Mouse (Mus musculus) heart, embryonic 15.5 days (tissue): ENCODE results near the gene Cygb. TPM values are rescaled to one million over a fixed set of nuclear protein-coding genes. Genes with fewer than 3 reads are reported as not detected.

Source experiments
- ATAC-seq: fragments of 200-750 bp; cut with Nextera tagmentation; replicated peaks from 2 replicates; pipeline ENCODE4 v1.8.0; 2017; ENCODE audit warnings: low read depth, moderate TSS enrichment; ENCODE audit not compliant: insufficient number of reproducible peaks, insufficient read depth, low FRiP score
- H3K27ac ChIP-seq: fragments of 300-500 bp; sonication (generic); 2 replicates; pipeline ENCODE4 v1.5.1; 2015; ENCODE audit warnings: mild to moderate bottlenecking, inconsistent platforms
- H3K27me3 ChIP-seq: fragments of 300-500 bp; sonication (generic); 2 replicates; pipeline ENCODE4 v1.6.1; 2015; ENCODE audit warnings: inconsistent platforms
- H3K36me3 ChIP-seq: fragments of 300-500 bp; sonication (generic); 2 replicates; pipeline ENCODE4 v1.6.1; 2015; ENCODE audit warnings: mild to moderate bottlenecking, inconsistent platforms
- H3K4me1 ChIP-seq: fragments of 300-500 bp; sonication (generic); replicated peaks from 2 replicates; pipeline ENCODE4 v1.6.1; 2015; ENCODE audit warnings: inconsistent platforms
- H3K4me2 ChIP-seq: fragments of 300-500 bp; sonication (generic); 2 replicates; pipeline ENCODE4 v1.6.1; 2015; ENCODE audit warnings: inconsistent platforms, mild to moderate bottlenecking, moderate library complexity
- H3K4me3 ChIP-seq: fragments of 300-500 bp; sonication (generic); 2 replicates; pipeline ENCODE4 v1.5.1; 2015; ENCODE audit warnings: mild to moderate bottlenecking, inconsistent platforms
- H3K9ac ChIP-seq: fragments of 300-500 bp; sonication (generic); 2 replicates; pipeline ENCODE4 v1.6.1; 2015; ENCODE audit warnings: mild to moderate bottlenecking, inconsistent platforms
- H3K9me3 ChIP-seq: fragments of 300-500 bp; sonication (generic); replicated peaks from 2 replicates; pipeline ENCODE4 v1.6.1; 2016; ENCODE audit warnings: inconsistent platforms
- whole genome bisulfite sequencing: fragments of 180-500 bp; shearing (Covaris S2); methylation state at CpG from one replicate; pipeline ENCODE4 v1.1.7; 2015; ENCODE audit warnings: mixed read lengths; 5-methylcytosine and 5-hydroxymethylcytosine counted together
- polyA plus RNA-seq: library from polyadenylated mRNA; unstranded; fragments of >200 nt; fragmentation: Nextera tagmentation; extraction: Ambion mirVana; gene quantifications from 2 replicates; pipeline ENCODE4 v1.2.1, GENCODE M21; 2015

Cygb gene
- polyA plus RNA-seq, 1 experiment from 2014 or later: 9.1 TPM

- Histone ChIP-seq H3K27me3 (peaks cover 8% of the 10 kb centered on the region; the same call in 1 of the 2 replicates), H3K9ac (no peak overlapping the region), H3K4me3 (no peak overlapping the region), H3K27ac (no peak overlapping the region), H3K36me3 (no peaks in the 10 kb centered on the region), H3K9me3 (no peaks in the 10 kb centered on the region), H3K4me1 (peaks cover 38% of the 10 kb centered on the region), H3K4me2 (no peak overlapping the region)
- ATAC-seq: no peak
- WGBS: 56% methylated on average over 9 of the region's 9 CpGs
Observed at GRCm38 (mm10) chr11:116666566-116666965, 12.5 kb upstream of the Cygb start.

- peaks cover 41% of the 10 kb centered on the region for H3K4me1 ChIP-seq
- no peaks in the 10 kb centered on the region for H3K36me3 ChIP-seq
- H3K4me2 ChIP-seq: no peak overlapping the region
- H3K27me3 ChIP-seq: peaks cover 8% of the 10 kb centered on the region; the same call in 1 of the 2 replicates
- no peak overlapping the region for H3K27ac ChIP-seq
- 72% methylated on average over 10 of the region's 10 CpGs for WGBS
- no peak overlapping the region for H3K4me3 ChIP-seq
- ATAC-seq: no peak
- no peaks in the 10 kb centered on the region for H3K9me3 ChIP-seq
- H3K9ac ChIP-seq: no peak overlapping the region
Observed at GRCm38 (mm10) chr11:116665289-116665688, 11.2 kb upstream of the Cygb start.

GRCm38 (mm10) chr11:116661948-116662377 is 7.8 kb upstream of the Cygb start:
- Histone ChIP-seq H3K27me3 (peaks cover 8% of the 10 kb centered on the region; the same call in 1 of the 2 replicates), H3K36me3 (no peaks in the 10 kb centered on the region), H3K4me2 (no peak overlapping the region), H3K27ac (peak overlapping the region; percentile 5; the same call in 1 of the 2 replicates), H3K9me3 (no peaks in the 10 kb centered on the region), H3K4me1 (peaks cover 52% of the 10 kb centered on the region), H3K4me3 (no peak overlapping the region), H3K9ac (no peak overlapping the region)
- ATAC-seq: no peak
- 38% methylated on average over 7 of the region's 8 CpGs for WGBS

GRCm38 (mm10) chr11:116661291-116661947 is 7.3 kb upstream of the Cygb start:
- H3K4me2 ChIP-seq: no peak overlapping the region
- H3K9me3 ChIP-seq: no peaks in the 10 kb centered on the region
- no peak overlapping the region for H3K4me3 ChIP-seq
- 26% methylated on average over 13 of the region's 13 CpGs for WGBS
- H3K27me3 ChIP-seq: peaks cover 8% of the 10 kb centered on the region; the same call in 1 of the 2 replicates
- H3K9ac ChIP-seq: no peak overlapping the region
- peaks cover 57% of the 10 kb centered on the region for H3K4me1 ChIP-seq
- no peaks in the 10 kb centered on the region for H3K36me3 ChIP-seq
- ATAC-seq: no peak
- H3K27ac ChIP-seq: no peak overlapping the region

GRCm38 (mm10) chr11:116660181-116660580 is 6.1 kb upstream of the Cygb start:
- no peak overlapping the region for H3K9ac ChIP-seq
- no peak overlapping the region for H3K4me3 ChIP-seq
- no peak for ATAC-seq
- H3K4me2 ChIP-seq: no peak overlapping the region
- WGBS: 41% methylated on average over 9 of the region's 9 CpGs
- H3K27ac ChIP-seq: no peak overlapping the region
- no peaks in the 10 kb centered on the region for H3K36me3 ChIP-seq
- peaks cover 11% of the 10 kb centered on the region; the same call in 1 of the 2 replicates for H3K27me3 ChIP-seq
- no peaks in the 10 kb centered on the region for H3K9me3 ChIP-seq
- H3K4me1 ChIP-seq: peaks cover 61% of the 10 kb centered on the region

GRCm38 (mm10) chr11:116659027-116659621 is 5.0 kb upstream of the Cygb start:
- Histone ChIP-seq H3K9ac (no peak overlapping the region), H3K36me3 (no peaks in the 10 kb centered on the region), H3K4me1 (peaks cover 65% of the 10 kb centered on the region), H3K9me3 (no peaks in the 10 kb centered on the region), H3K4me3 (no peak overlapping the region), H3K27ac (no peak overlapping the region), H3K4me2 (no peak overlapping the region), H3K27me3 (peaks cover 21% of the 10 kb centered on the region)
- WGBS: 75% methylated on average over 15 of the region's 15 CpGs
- no peak for ATAC-seq

- peaks cover 30% of the 10 kb centered on the region for H3K27me3 ChIP-seq
- no peak for ATAC-seq
- peak overlapping the region; percentile 61 for H3K4me2 ChIP-seq
- H3K36me3 ChIP-seq: no peaks in the 10 kb centered on the region
- peak overlapping the region; percentile 89 for H3K27ac ChIP-seq
- H3K9me3 ChIP-seq: no peaks in the 10 kb centered on the region
- H3K4me3 ChIP-seq: no peak overlapping the region
- 62% methylated on average over 10 of the region's 10 CpGs for WGBS
- no peak overlapping the region for H3K9ac ChIP-seq
- peaks cover 70% of the 10 kb centered on the region for H3K4me1 ChIP-seq
Observed at GRCm38 (mm10) chr11:116658238-116658637, 4.1 kb upstream of the Cygb start.

- peaks cover 28% of the 10 kb centered on the region for H3K27me3 ChIP-seq
- ATAC-seq: peak; percentile 88
- H3K36me3 ChIP-seq: no peaks in the 10 kb centered on the region
Observed at GRCm38 (mm10) chr11:116657311-116658223, 3.5 kb upstream of the Cygb start.

GRCm38 (mm10) chr11:116656348-116657191 is 2.5 kb upstream of the Cygb start:
- peaks cover 37% of the 10 kb centered on the region for H3K27me3 ChIP-seq
- H3K27ac ChIP-seq: peak overlapping the region; percentile 89
- no peaks in the 10 kb centered on the region for H3K36me3 ChIP-seq
- ATAC-seq: no peak
- peaks cover 54% of the 10 kb centered on the region for H3K4me1 ChIP-seq
- H3K9me3 ChIP-seq: no peaks in the 10 kb centered on the region
- 43% methylated on average over 16 of the region's 16 CpGs for WGBS
- H3K9ac ChIP-seq: no peak overlapping the region
- H3K4me3 ChIP-seq: no peak overlapping the region
- no peak overlapping the region; the same call in 1 of the 2 replicates for H3K4me2 ChIP-seq

More at GRCm38 (mm10) chr11:116657311-116658223, 3.5 kb upstream of the Cygb start:
- H3K4me1 ChIP-seq: peaks cover 63% of the 10 kb centered on the region
- WGBS: 10% methylated on average over 20 of the region's 22 CpGs
- peak overlapping the region; percentile 89 for H3K27ac ChIP-seq
- no peaks in the 10 kb centered on the region for H3K9me3 ChIP-seq
- peak overlapping the region; percentile 61 for H3K4me2 ChIP-seq
- peak overlapping the region; percentile 42 for H3K4me3 ChIP-seq
- H3K9ac ChIP-seq: peak overlapping the region; percentile 51

GRCm38 (mm10) chr11:116653709-116654221 is 348 bp downstream of the Cygb start:
- Histone ChIP-seq H3K4me1 (peaks cover 42% of the 10 kb centered on the region), H3K27ac (no peak overlapping the region), H3K9ac (peak overlapping the region; percentile 61), H3K4me3 (peak overlapping the region; percentile 59), H3K27me3 (peaks cover 62% of the 10 kb centered on the region), H3K36me3 (no peaks in the 10 kb centered on the region), H3K9me3 (no peaks in the 10 kb centered on the region), H3K4me2 (peak overlapping the region; percentile 96)
- ATAC-seq: no peak
- WGBS: under 1% methylated on average over 46 of the region's 47 CpGs
